Mouse (Mus musculus) bone marrow, adult 2 months (tissue): ENCODE measurements around the gene Tcl1b4. TPM values are rescaled to one million over a fixed set of nuclear protein-coding genes. Genes with fewer than 3 reads are reported as not detected.
"Not testable (repeated sequence)": the region's sequence is repeated elsewhere in the genome, so short reads cannot be mapped to it uniquely, and the experiment has no call there.

Experiments
- H3K27ac ChIP-seq: fragments of 200-500 bp; 2 replicates; pipeline ENCODE4 v1.5.1; 2012; ENCODE audit warnings: low read depth, mild to moderate bottlenecking, control low read depth, inconsistent platforms, low read length; ENCODE audit not compliant: control insufficient read depth, poor library complexity, insufficient read depth
- H3K4me1 ChIP-seq: fragments of 200-500 bp; 2 replicates; pipeline ENCODE4 v1.6.1; 2011; ENCODE audit warnings: low read length; ENCODE audit not compliant: control insufficient read depth, insufficient read depth
- H3K4me3 ChIP-seq: fragments of 200-500 bp; replicated peaks from 2 replicates; pipeline ENCODE3; 2011; ENCODE audit warnings: mild to moderate bottlenecking, low read depth, low read length, control low read depth; ENCODE audit not compliant: control insufficient read depth
- CTCF ChIP-seq: fragments of 200-500 bp; IDR thresholded peaks from 2 replicates; pipeline ENCODE4 v1.5.1; 2011; ENCODE audit warnings: low read length, control low read depth; ENCODE audit not compliant: control insufficient read depth, insufficient read depth
- POLR2A ChIP-seq: fragments of 200-500 bp; IDR thresholded peaks from 2 replicates; pipeline ENCODE4 v1.6.1; 2011; ENCODE audit warnings: low read depth, mild to moderate bottlenecking, control low read depth, low read length, borderline replicate concordance; ENCODE audit not compliant: control insufficient read depth
- WGBS: fragments of 180-500 bp; shearing (Covaris S2); methylation state at CpG from one replicate; pipeline ENCODE4 v1.1.7; 2018; 5-methylcytosine and 5-hydroxymethylcytosine counted together
- polyA plus RNA-seq: library from polyadenylated mRNA; stranded (reverse); fragments of >200 nt; gene quantifications from 2 replicates; pipeline ENCODE4 v1.2.4, GENCODE M21; 2011; ENCODE audit warnings: low replicate concordance; ENCODE audit not compliant: missing spikeins, insufficient read depth, insufficient read length

Gene Tcl1b4
- not detected in 2 replicates for polyA plus RNA-seq

GRCm38 (mm10) chr12:105201657-105202056, at the start of gene Tcl1b4:
Gene Tcl1b4 (plus strand): TSS chr12:105201957.
- not testable (repeated sequence) for H3K4me3 ChIP-seq, H3K4me1 ChIP-seq, H3K27ac ChIP-seq
- WGBS: 79% methylated on average over 1 of the region's 1 CpGs

GRCm38 (mm10) chr12:105155286-105155685, 46.5 kb upstream of the Tcl1b4 start:
- not testable (repeated sequence) for H3K27ac ChIP-seq, H3K4me3 ChIP-seq, H3K4me1 ChIP-seq
- 38% methylated on average over 4 of the region's 4 CpGs for WGBS

GRCm38 (mm10) chr12:105158842-105159241, 42.9 kb upstream of the Tcl1b4 start:
- Histone ChIP-seq H3K4me1 (no peaks in the 10 kb centered on the region), H3K4me3 (no peak overlapping the region), H3K27ac (no peak overlapping the region)
- 3% methylated on average over 6 of the region's 6 CpGs for WGBS
- TF ChIP-seq CTCF (no peak), POLR2A (no peak)

- H3K4me3 ChIP-seq: no peak within 1 kb of the TSS
- TF ChIP-seq CTCF (no peak), POLR2A (no peak)
- H3K4me1 ChIP-seq: no peaks in the 10 kb centered on the region
- no peak within 1 kb of the TSS for H3K27ac ChIP-seq
- WGBS: 51% methylated on average over 4 of the region's 4 CpGs
Observed at GRCm38 (mm10) chr12:105159390-105159789, 42.4 kb upstream of the Tcl1b4 start, which contains the start of gene Tcl1b1. Gene Tcl1b1 (plus strand): TSS chr12:105159690.

GRCm38 (mm10) chr12:105166734-105167133, 35.0 kb upstream of the Tcl1b4 start:
- H3K4me1 ChIP-seq: no peaks in the 10 kb centered on the region
- TF ChIP-seq CTCF (no peak), POLR2A (no peak)
- no peak overlapping the region for H3K27ac ChIP-seq
- 5% methylated on average over 3 of the region's 3 CpGs for WGBS
- H3K4me3 ChIP-seq: no peak overlapping the region

GRCm38 (mm10) chr12:105173366-105173765, 28.4 kb upstream of the Tcl1b4 start:
- Histone ChIP-seq H3K27ac (no peak overlapping the region), H3K4me1 (no peaks in the 10 kb centered on the region), H3K4me3 (no peak overlapping the region)
- 75% methylated on average over 2 of the region's 2 CpGs for WGBS
- TF ChIP-seq POLR2A (no peak), CTCF (no peak)

GRCm38 (mm10) chr12:105174318-105174717, 27.4 kb upstream of the Tcl1b4 start:
- not testable (repeated sequence) for H3K27ac ChIP-seq, H3K4me3 ChIP-seq, H3K4me1 ChIP-seq
- peak; percentile 17; the same call in 1 of the 2 replicates for TF ChIP-seq CTCF
- WGBS: 18% methylated on average over 2 of the region's 2 CpGs

- not testable (repeated sequence) for H3K4me1 ChIP-seq, H3K4me3 ChIP-seq, H3K27ac ChIP-seq
- WGBS: 59% methylated on average over 3 of the region's 3 CpGs
Observed at GRCm38 (mm10) chr12:105176044-105176443, 25.7 kb upstream of the Tcl1b4 start, which contains the start of gene Tcl1b5. Gene Tcl1b5 (plus strand): TSS chr12:105176344.

- WGBS: 5% methylated on average over 4 of the region's 4 CpGs
Observed at GRCm38 (mm10) chr12:105181040-105181644, 20.6 kb upstream of the Tcl1b4 start.

GRCm38 (mm10) chr12:105188980-105189379, 12.8 kb upstream of the Tcl1b4 start:
- not testable (repeated sequence) for H3K4me3 ChIP-seq, H3K4me1 ChIP-seq, H3K27ac ChIP-seq
- peak; percentile 17; the same call in 1 of the 2 replicates for TF ChIP-seq CTCF
- WGBS: 30% methylated on average over 2 of the region's 2 CpGs

More at GRCm38 (mm10) chr12:105181040-105181644, 20.6 kb upstream of the Tcl1b4 start:
- H3K4me3 ChIP-seq, H3K27ac ChIP-seq, H3K4me1 ChIP-seq: not testable (repeated sequence)

GRCm38 (mm10) chr12:105190743-105191142, 11.0 kb upstream of the Tcl1b4 start, which contains the start of gene Tcl1b3:
Gene Tcl1b3 (plus strand): TSS chr12:105191043.
- 88% methylated on average over 6 of the region's 6 CpGs for WGBS
- H3K27ac ChIP-seq, H3K4me1 ChIP-seq, H3K4me3 ChIP-seq: not testable (repeated sequence)

GRCm38 (mm10) chr12:105199684-105200497, 1.9 kb upstream of the Tcl1b4 start:
- WGBS: 68% methylated on average over 7 of the region's 7 CpGs
- not testable (repeated sequence) for H3K4me1 ChIP-seq, H3K27ac ChIP-seq, H3K4me3 ChIP-seq
